In genomic region chr4:86385121-86385520, GRCm38 (mm10) we compare ENCODE assay signal across 31 mouse cellular contexts.
"Had no signal": no experiment of that assay in that cellular context is flagged by ENCODE, and none has a peak within 500 bp of the region (broad histone marks: within the 10 kb centered on the region; RNA-seq: fewer than 3 reads in every experiment).

No protein-coding gene starts in this region.

- H3K9me3 ChIP-seq: limb, embryonic 10.5 days; limb, embryonic 12.5 days; limb, embryonic 13.5 days; limb, embryonic 15.5 days; liver, embryonic 12.5 days; liver, embryonic 13.5 days; liver, embryonic 15.5 days; lung, embryonic 15.5 days; midbrain, embryonic 10.5 days; midbrain, embryonic 12.5 days; midbrain, embryonic 13.5 days; midbrain, embryonic 15.5 days; neural tube, embryonic 12.5 days had no signal

- H3K36me3 ChIP-seq: limb, embryonic 10.5 days; limb, embryonic 15.5 days; liver, embryonic 12.5 days; liver, embryonic 13.5 days; liver, embryonic 15.5 days; lung, embryonic 15.5 days; midbrain, embryonic 10.5 days; midbrain, embryonic 12.5 days; midbrain, embryonic 13.5 days; midbrain, embryonic 15.5 days; neural tube, embryonic 12.5 days had no signal

- H3K27me3 ChIP-seq: limb, embryonic 12.5 days; limb, embryonic 13.5 days; limb, embryonic 15.5 days; liver, embryonic 12.5 days; liver, embryonic 13.5 days; liver, embryonic 15.5 days; lung, embryonic 15.5 days; megakaryocyte, embryonic 14.5 days; midbrain, embryonic 12.5 days; midbrain, embryonic 13.5 days; midbrain, embryonic 15.5 days; neural tube, embryonic 12.5 days had no signal

- H3K4me1 ChIP-seq: liver, embryonic 12.5 days; liver, embryonic 13.5 days; liver, embryonic 15.5 days; megakaryocyte, embryonic 14.5 days; midbrain, embryonic 12.5 days; midbrain, embryonic 13.5 days; midbrain, embryonic 15.5 days had no signal

- ATAC-seq: liver, embryonic 12.5 days; liver, postnatal 0 days; lung, postnatal 0 days; midbrain, embryonic 13.5 days; midbrain, embryonic 15.5 days; midbrain, embryonic 16.5 days had no signal

- H3K4me2 ChIP-seq: limb, embryonic 12.5 days; limb, embryonic 13.5 days; limb, embryonic 15.5 days; liver, embryonic 12.5 days; liver, embryonic 13.5 days; liver, embryonic 15.5 days; lung, embryonic 14.5 days; lung, embryonic 15.5 days; midbrain, embryonic 11.5 days; midbrain, embryonic 12.5 days; midbrain, embryonic 13.5 days; midbrain, embryonic 15.5 days; neural tube, embryonic 12.5 days had no signal

- H3K4me3 ChIP-seq: limb, embryonic 10.5 days; limb, embryonic 12.5 days; limb, embryonic 13.5 days; limb, embryonic 15.5 days; liver, embryonic 12.5 days; liver, embryonic 13.5 days; liver, embryonic 15.5 days; lung, embryonic 15.5 days; megakaryocyte, embryonic 14.5 days; midbrain, embryonic 10.5 days; midbrain, embryonic 12.5 days; midbrain, embryonic 13.5 days; midbrain, embryonic 15.5 days; myocyte; neural tube, embryonic 12.5 days had no signal

- H3K27ac ChIP-seq: limb, embryonic 10.5 days; limb, embryonic 12.5 days; limb, embryonic 13.5 days; limb, embryonic 15.5 days; liver, embryonic 12.5 days; liver, embryonic 13.5 days; liver, embryonic 14.5 days; liver, embryonic 15.5 days; lung, embryonic 15.5 days; macrophage; midbrain, embryonic 10.5 days; midbrain, embryonic 12.5 days; midbrain, embryonic 13.5 days; midbrain, embryonic 15.5 days; neural tube, embryonic 12.5 days had no signal

- DNase-seq: left cerebral cortex, postnatal 4 days; liver; liver, embryonic 13.5 days; liver, postnatal 0 days; lung, adult 18-20 months; lung, adult 2 months; lung, embryonic 14.5 days; lung, postnatal 10 days; lung, postnatal 14 days; lung, postnatal 36 days; lung, postnatal 4 days; midbrain, embryonic 14.5 days had no signal

- H3K9ac ChIP-seq: limb, embryonic 12.5 days; limb, embryonic 13.5 days; limb, embryonic 15.5 days; liver, embryonic 12.5 days; liver, embryonic 13.5 days; liver, embryonic 14.5 days; liver, embryonic 15.5 days; liver, postnatal 0 days; lung, embryonic 14.5 days; lung, embryonic 15.5 days; midbrain, embryonic 12.5 days; midbrain, embryonic 13.5 days; midbrain, embryonic 15.5 days; neural tube, embryonic 12.5 days had no signal
